In genomic region chr11:64025843-64026242, GRCm38 (mm10) we compare ENCODE assay signal across 17 mouse cellular contexts.
"Had no signal": no experiment of that assay in that cellular context is flagged by ENCODE, and none has a peak within 500 bp of the region (broad histone marks: within the 10 kb centered on the region; RNA-seq: fewer than 3 reads in every experiment).

No protein-coding gene starts in this region.

- H3K9ac ChIP-seq: kidney, embryonic 15.5 days; liver, embryonic 12.5 days; liver, embryonic 15.5 days; stomach, embryonic 15.5 days had no signal

- H3K36me3 ChIP-seq: liver, embryonic 15.5 days; stomach, embryonic 15.5 days had no signal

- H3K4me3 ChIP-seq: kidney, embryonic 15.5 days; liver, embryonic 12.5 days; liver, embryonic 15.5 days; stomach, embryonic 15.5 days had no signal

- H3K4me2 ChIP-seq: kidney, embryonic 15.5 days; liver, embryonic 12.5 days; liver, embryonic 15.5 days; stomach, embryonic 15.5 days had no signal

- H3K27me3 ChIP-seq: kidney, embryonic 15.5 days; liver, embryonic 12.5 days; liver, embryonic 15.5 days; stomach, embryonic 15.5 days had no signal

- ATAC-seq: intestine, postnatal 0 days; liver, embryonic 12.5 days had no signal

- H3K9me3 ChIP-seq: kidney, embryonic 15.5 days; liver, embryonic 12.5 days; liver, embryonic 15.5 days; stomach, embryonic 15.5 days had no signal

- H3K27ac ChIP-seq: kidney, embryonic 15.5 days; liver, embryonic 12.5 days; liver, embryonic 15.5 days; macrophage; stomach, embryonic 15.5 days had no signal

- DNase-seq: kidney, adult 8-10 months; kidney, postnatal 14 days; kidney, postnatal 4 days; lung, adult 2 months; lung, postnatal 14 days; midbrain, embryonic 14.5 days; retina, postnatal 1 day; right cerebral cortex, postnatal 25 days; spleen, adult 18-20 months; thymus, adult 18-20 months; thymus, postnatal 36 days had no signal
